Mouse (Mus musculus) liver, embryonic 14.5 days (tissue): ENCODE data around the gene Fgfr2.

Experiments
- CTCF ChIP-seq: IDR thresholded peaks from 2 replicates; pipeline ENCODE4 v1.5.1; 2016; ENCODE audit warnings: antibody characterized with exemption, low read depth, control low read depth
- EP300 ChIP-seq: IDR thresholded peaks from 2 replicates; pipeline ENCODE4 v1.6.1; 2016; ENCODE audit warnings: antibody characterized with exemption, low read depth

DNA sequence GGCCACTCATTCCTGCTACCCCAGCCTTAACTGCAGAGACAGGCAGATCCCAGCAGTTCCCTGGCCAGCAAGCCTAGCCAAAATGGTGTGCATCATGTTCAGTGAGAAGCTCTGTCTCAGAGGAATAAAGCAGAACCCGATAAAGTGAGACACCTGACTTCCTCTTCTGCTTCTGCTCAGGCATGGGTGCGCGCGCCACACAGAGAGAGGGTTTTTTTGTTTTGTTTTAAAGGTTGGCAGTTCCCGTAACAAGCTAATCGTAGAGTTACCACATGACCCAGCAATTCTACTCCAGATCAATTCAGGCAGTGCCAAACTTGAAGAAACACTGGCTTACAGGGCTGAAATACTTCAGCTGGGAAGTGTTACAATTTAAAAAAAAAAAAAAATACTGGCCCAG lies 554.3 kb downstream of the Fgfr2 start:
- TF ChIP-seq CTCF (no peak), EP300 (no peak)
